Mouse (Mus musculus) lung, postnatal 0 days (tissue): ENCODE measurements around the gene Ablim1. TPM values are rescaled to one million over a fixed set of nuclear protein-coding genes. Genes with fewer than 3 reads are reported as not detected.

ENCODE experiments used
- ATAC-seq: fragments of 200-750 bp; cut with Nextera tagmentation; 2 replicates; pipeline ENCODE4 v1.8.0; 2017; ENCODE audit warnings: moderate library complexity
- DNase-seq: peaks from one replicate; pipeline ENCODE4 v3.0.0-alpha.2; 2016; ENCODE audit warnings: low spot score
- H3K27ac ChIP-seq: fragments of 300-500 bp; sonication (generic); 2 replicates; pipeline ENCODE4 v1.5.1; 2014; ENCODE audit warnings: antibody characterized with exemption, mild to moderate bottlenecking, low read length, mixed read lengths
- H3K27me3 ChIP-seq: fragments of 300-500 bp; sonication (generic); replicated peaks from 2 replicates; pipeline ENCODE4 v1.6.1; 2014; ENCODE audit warnings: low read length, mixed read lengths; ENCODE audit not compliant: insufficient read depth
- H3K36me3 ChIP-seq: fragments of 300-500 bp; sonication (generic); 2 replicates; pipeline ENCODE4 v1.6.1; 2014; ENCODE audit warnings: low read length, mixed read lengths; ENCODE audit not compliant: insufficient read depth
- H3K4me1 ChIP-seq: fragments of 300-500 bp; sonication (generic); 2 replicates; pipeline ENCODE4 v1.6.1; 2014; ENCODE audit warnings: antibody characterized with exemption, low read depth, low read length, mixed read lengths; ENCODE audit not compliant: insufficient read depth
- H3K4me2 ChIP-seq: fragments of 300-500 bp; sonication (generic); replicated peaks from 2 replicates; pipeline ENCODE4 v1.6.1; 2014; ENCODE audit warnings: low read depth, mild to moderate bottlenecking, low read length, moderate library complexity, mixed read lengths
- H3K4me3 ChIP-seq: fragments of 300-500 bp; sonication (generic); 2 replicates; pipeline ENCODE4 v1.5.1; 2014; ENCODE audit warnings: low read depth, low read length
- H3K9ac ChIP-seq: fragments of 300-500 bp; sonication (generic); replicated peaks from 2 replicates; pipeline ENCODE4 v1.6.1; 2014; ENCODE audit warnings: low read depth, mild to moderate bottlenecking
- H3K9me3 ChIP-seq: fragments of 300-500 bp; sonication (generic); 2 replicates; pipeline ENCODE4 v1.6.1; 2016; ENCODE audit warnings: low read length, mixed read lengths
- CTCF ChIP-seq: IDR thresholded peaks from 2 replicates; pipeline ENCODE4 v1.5.1; 2016; ENCODE audit warnings: antibody characterized with exemption, mild to moderate bottlenecking
- EP300 ChIP-seq: IDR thresholded peaks from 2 replicates; pipeline ENCODE4 v1.6.1; 2016; ENCODE audit warnings: antibody characterized with exemption, mild to moderate bottlenecking, control low read depth
- WGBS: fragments of 180-500 bp; shearing (Covaris S2); extraction: QIAGEN DNeasy Blood & Tissue Kit; methylation state at CpG from one replicate; pipeline ENCODE4 v1.1.7; 2014; 5-methylcytosine and 5-hydroxymethylcytosine counted together
- polyA plus RNA-seq: library from polyadenylated mRNA; unstranded; fragments of >200 nt; fragmentation: Nextera tagmentation; extraction: Ambion mirVana; gene quantifications from 2 replicates; pipeline ENCODE4 v1.2.1, GENCODE M21; 2015

Ablim1 gene
- polyA plus RNA-seq, 1 experiment from 2014 or later = 50.1 TPM

DNA sequence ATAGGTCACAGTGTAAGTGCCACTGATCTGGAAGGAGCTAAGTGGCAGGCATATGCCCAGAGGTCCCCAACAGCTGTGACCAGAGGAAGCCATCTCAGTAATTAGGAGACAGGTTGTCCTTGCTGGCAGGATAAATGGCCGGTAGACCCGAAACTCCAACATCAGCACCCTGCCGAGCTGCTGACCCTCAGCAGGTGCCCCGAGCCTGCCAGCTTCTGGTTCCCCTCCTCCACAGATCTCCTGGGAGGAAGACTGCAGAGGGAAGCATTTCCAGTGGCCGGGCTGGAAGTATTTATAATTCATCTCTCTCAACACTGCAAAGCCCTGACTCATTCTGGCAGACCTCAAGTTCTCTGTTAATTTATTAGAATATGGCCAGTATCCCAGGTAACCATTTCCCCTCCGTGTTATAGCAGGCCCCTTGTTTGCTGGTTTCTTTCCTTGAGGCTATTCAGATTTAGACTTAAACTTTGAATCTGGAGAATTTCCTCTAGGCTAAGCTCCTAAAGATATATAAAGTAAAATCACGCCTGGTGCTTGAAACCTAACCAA, 93.0 kb downstream of the Ablim1 start:
- H3K27ac ChIP-seq = no peak overlapping the region
- no peak overlapping the region for H3K4me3 ChIP-seq
- H3K9me3 ChIP-seq = no peaks in the 10 kb centered on the region
- no peaks in the 10 kb centered on the region for H3K27me3 ChIP-seq
- no peaks in the 10 kb centered on the region for H3K36me3 ChIP-seq
- no peak for ATAC-seq
- H3K9ac ChIP-seq = no peak overlapping the region
- DNase-seq = no peak
- WGBS = 54% methylated on average over 7 of the region's 7 CpGs
- H3K4me2 ChIP-seq = no peak overlapping the region
- no peaks in the 10 kb centered on the region for H3K4me1 ChIP-seq
- no peak for TF ChIP-seq EP300
- no peak for TF ChIP-seq CTCF

- DNase-seq (no peak), ATAC-seq (no peak)
- Histone ChIP-seq H3K4me1 (no peaks in the 10 kb centered on the region), H3K4me3 (no peak overlapping the region), H3K27ac (no peak overlapping the region), H3K4me2 (no peak overlapping the region), H3K9me3 (no peaks in the 10 kb centered on the region), H3K36me3 (no peaks in the 10 kb centered on the region), H3K27me3 (no peaks in the 10 kb centered on the region), H3K9ac (no peak overlapping the region)
- WGBS = 68% methylated on average over 11 of the region's 11 CpGs
- no peak for TF ChIP-seq CTCF
- no peak for TF ChIP-seq EP300
Measured at GRCm38 (mm10) chr19:57219758-57220157, 95.0 kb downstream of the Ablim1 start.

GRCm38 (mm10) chr19:57217161-57217560, 97.6 kb downstream of the Ablim1 start:
- Histone ChIP-seq H3K4me3 (no peak overlapping the region), H3K36me3 (no peaks in the 10 kb centered on the region), H3K4me2 (no peak overlapping the region), H3K27ac (no peak overlapping the region), H3K9ac (no peak overlapping the region), H3K4me1 (peaks cover 4% of the 10 kb centered on the region; the same call in 1 of the 2 replicates), H3K27me3 (no peaks in the 10 kb centered on the region), H3K9me3 (no peaks in the 10 kb centered on the region)
- no peak for TF ChIP-seq EP300
- TF ChIP-seq CTCF = no peak
- ATAC-seq (no peak), DNase-seq (no peak)
- 67% methylated on average over 4 of the region's 4 CpGs for WGBS

GRCm38 (mm10) chr19:57215527-57215926, 99.2 kb downstream of the Ablim1 start:
- peaks cover 4% of the 10 kb centered on the region; the same call in 1 of the 2 replicates for H3K4me1 ChIP-seq
- H3K36me3 ChIP-seq = no peaks in the 10 kb centered on the region
- no peak overlapping the region for H3K9ac ChIP-seq
- H3K4me2 ChIP-seq = no peak overlapping the region
- no peak overlapping the region for H3K4me3 ChIP-seq
- H3K27ac ChIP-seq = no peak overlapping the region
- H3K27me3 ChIP-seq = no peaks in the 10 kb centered on the region
- H3K9me3 ChIP-seq = no peaks in the 10 kb centered on the region
- no peak for DNase-seq
- no peak for ATAC-seq
- TF ChIP-seq CTCF (no peak), EP300 (no peak)
- WGBS = 80% methylated on average over 8 of the region's 8 CpGs

DNA sequence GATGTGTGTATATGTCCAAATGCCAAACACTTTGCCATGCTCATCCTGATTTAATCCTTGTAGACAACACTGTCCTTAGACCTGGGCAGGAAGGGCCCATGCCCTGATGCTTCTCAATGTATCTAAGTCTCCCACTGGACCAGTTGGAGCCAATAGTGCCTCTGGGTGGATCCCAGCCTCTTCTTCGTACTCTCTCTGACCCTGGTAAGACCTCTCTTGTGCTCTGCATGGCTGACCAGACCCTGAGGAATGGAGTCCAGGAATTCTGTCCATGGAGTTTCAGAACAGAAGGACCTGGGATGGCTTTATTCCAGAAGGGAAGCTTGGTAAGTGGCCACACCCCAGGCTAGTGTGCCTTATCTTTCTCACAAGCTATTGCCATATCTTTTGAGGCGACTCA, 102.3 kb downstream of the Ablim1 start:
- Histone ChIP-seq H3K4me2 (no peak overlapping the region), H3K27me3 (no peaks in the 10 kb centered on the region), H3K4me1 (peaks cover 4% of the 10 kb centered on the region; the same call in 1 of the 2 replicates), H3K36me3 (no peaks in the 10 kb centered on the region), H3K9ac (no peak overlapping the region), H3K4me3 (no peak overlapping the region), H3K27ac (peak overlapping the region; percentile 60), H3K9me3 (no peaks in the 10 kb centered on the region)
- WGBS = 44% methylated on average over 2 of the region's 2 CpGs
- DNase-seq = no peak
- ATAC-seq = 0 out of 2 replicates have a peak, but pooled peaks have one; percentile 8
- no peak; the same call in 1 of the 2 replicates for TF ChIP-seq EP300
- no peak for TF ChIP-seq CTCF

GRCm38 (mm10) chr19:57211444-57212111, 103.1 kb downstream of the Ablim1 start:
- Histone ChIP-seq H3K4me1 (peaks cover 4% of the 10 kb centered on the region; the same call in 1 of the 2 replicates), H3K27ac (peak overlapping the region; percentile 67; the same call in 1 of the 2 replicates), H3K4me2 (no peak overlapping the region), H3K9ac (no peak overlapping the region), H3K27me3 (no peaks in the 10 kb centered on the region), H3K4me3 (no peak overlapping the region), H3K9me3 (no peaks in the 10 kb centered on the region), H3K36me3 (no peaks in the 10 kb centered on the region)
- DNase-seq (peak; percentile 77), ATAC-seq (peak; percentile 90)
- TF ChIP-seq EP300 = peak; percentile 90
- TF ChIP-seq CTCF = peak; percentile 45
- 58% methylated on average over 15 of the region's 15 CpGs for WGBS
